Mouse (Mus musculus): ENCODE measurements around the gene Gm973.

GRCm38 (mm10) chr1:59491517-59491916 is 24.5 kb upstream of the Gm973 start:
- TF ChIP-seq TAL1 (conservative IDR thresholded peaks at IDR 0.05; ENCODE audit: low read depth, low read length) (no peak), CTCF (IDR thresholded peaks at IDR 0.05; ENCODE audit: low read depth, low read length) (no peak)

Data from G1E (cell line).